Mouse (Mus musculus) adrenal gland, adult 2 months (tissue): ENCODE results near the gene Olfr1427. TPM values are rescaled to one million over a fixed set of nuclear protein-coding genes. Genes with fewer than 3 reads are reported as not detected.
"Not testable (repeated sequence)": the region's sequence is repeated elsewhere in the genome, so short reads cannot be mapped to it uniquely, and the experiment has no call there.

Experiments used
- DNase-seq: peaks from one replicate; pipeline ENCODE4 v3.0.0; 2021
- long read RNA-seq: library from polyadenylated mRNA; stranded (forward); transcript quantifications from one replicate; pipeline ENCODE4 v2.0.0, GENCODE M21; 2021
- polyA plus RNA-seq: library from polyadenylated mRNA; depleted of rRNA; stranded (reverse); fragments of >200 nt; gene quantifications from 2 replicates; pipeline ENCODE4 v1.2.3, GENCODE M21; 2012; rRNA removed
- total RNA-seq, 2 experiments: library from RNA; stranded (reverse); gene quantifications; 2 replicates each; pipeline ENCODE4 v1.2.3; 2021

The Olfr1427 gene
- not detected for total RNA-seq
- polyA plus RNA-seq = not detected in 2 replicates
- long read RNA-seq = 0 reads

- DNase-seq = no peak
Observed at GRCm38 (mm10) chr19:12103234-12103633, at the start of gene Olfr1427. Gene Olfr1427, minus strand, starts transcription at chr19:12103334.

- no peak for DNase-seq
Observed at GRCm38 (mm10) chr19:12145452-12145851, 42.3 kb upstream of the Olfr1427 start.

GRCm38 (mm10) chr19:12143356-12143755 is 40.2 kb upstream of the Olfr1427 start:
- DNase-seq = no peak

- DNase-seq = peak; percentile 18
Observed at GRCm38 (mm10) chr19:12134289-12134688, 31.2 kb upstream of the Olfr1427 start.

- DNase-seq = no peak
Observed at GRCm38 (mm10) chr19:12123103-12123502, 20.0 kb upstream of the Olfr1427 start, which contains the start of gene Olfr76. Gene Olfr76, minus strand, starts transcription at chr19:12123203.

GRCm38 (mm10) chr19:12116464-12116863 is 13.3 kb upstream of the Olfr1427 start:
- DNase-seq = no peak

GRCm38 (mm10) chr19:12115797-12116196 is 12.7 kb upstream of the Olfr1427 start, which contains the start of gene Olfr1428:
Gene Olfr1428, minus strand, starts transcription at chr19:12115897.
- DNase-seq = no peak

- DNase-seq = no peak
Observed at GRCm38 (mm10) chr19:12113807-12114206, 10.7 kb upstream of the Olfr1427 start.

- no peak for DNase-seq
Observed at GRCm38 (mm10) chr19:12104541-12104940, 1.4 kb upstream of the Olfr1427 start.

GRCm38 (mm10) chr19:12091913-12092312 is 11.2 kb downstream of the Olfr1427 start, which contains the start of gene Olfr1426:
Gene Olfr1426, minus strand, starts transcription at chr19:12092013.
- no peak for DNase-seq

- not testable (repeated sequence) for DNase-seq
Observed at GRCm38 (mm10) chr19:12077631-12078030, 25.5 kb downstream of the Olfr1427 start, which contains the start of gene Olfr1425. Gene Olfr1425, minus strand, starts transcription at chr19:12077731.

GRCm38 (mm10) chr19:12069546-12069945 is 33.6 kb downstream of the Olfr1427 start:
- DNase-seq = not testable (repeated sequence)

GRCm38 (mm10) chr19:12067806-12068205 is 35.3 kb downstream of the Olfr1427 start:
- not testable (repeated sequence) for DNase-seq

GRCm38 (mm10) chr19:12062582-12062981 is 40.6 kb downstream of the Olfr1427 start, which contains the start of gene Olfr1424:
Gene Olfr1424, minus strand, starts transcription at chr19:12062682.
- DNase-seq = not testable (repeated sequence)

Other genes starting within 250 kb of the Olfr1427 start
- gene Olfr1418, start 242.3 kb downstream of the Olfr1427 start, total RNA-seq = not detected
- gene Olfr1418, start 242.3 kb downstream of the Olfr1427 start, polyA plus RNA-seq = not detected in 2 replicates
- gene Olfr1419, start 228.2 kb downstream of the Olfr1427 start, total RNA-seq = not detected
- gene Olfr1419, start 228.2 kb downstream of the Olfr1427 start, polyA plus RNA-seq = not detected in 2 replicates
- not detected for gene Olfr1420, start 216.8 kb downstream of the Olfr1427 start, total RNA-seq
- gene Olfr1420, start 216.8 kb downstream of the Olfr1427 start, polyA plus RNA-seq = not detected in 2 replicates
- 10 to 100 TPM; 24.2 to 35.3 TPM for gene Patl1, start 190.9 kb downstream of the Olfr1427 start, total RNA-seq
- gene Patl1, start 190.9 kb downstream of the Olfr1427 start, polyA plus RNA-seq = 13.5 and 15.7 TPM in 2 replicates
- gene Osbp, start 137.4 kb downstream of the Olfr1427 start, total RNA-seq = 10 to 100 TPM; 80.8 to 86.7 TPM
- 9.6 and 14.0 TPM in 2 replicates for gene Osbp, start 137.4 kb downstream of the Olfr1427 start, polyA plus RNA-seq
- gene Olfr1423, start 62.0 kb downstream of the Olfr1427 start, total RNA-seq = not detected
- gene Olfr1423, start 62.0 kb downstream of the Olfr1427 start, polyA plus RNA-seq = not detected in 2 replicates
- gene Olfr1424, start 40.7 kb downstream of the Olfr1427 start, total RNA-seq = not detected
- not detected in 2 replicates for gene Olfr1424, start 40.7 kb downstream of the Olfr1427 start, polyA plus RNA-seq
- gene Olfr1425, start 25.6 kb downstream of the Olfr1427 start, total RNA-seq = not detected
- not detected in 2 replicates for gene Olfr1425, start 25.6 kb downstream of the Olfr1427 start, polyA plus RNA-seq
- not detected for gene Olfr1426, start 11.3 kb downstream of the Olfr1427 start, total RNA-seq
- gene Olfr1426, start 11.3 kb downstream of the Olfr1427 start, polyA plus RNA-seq = not detected in 2 replicates
- gene Olfr1428, start 12.6 kb upstream of the Olfr1427 start, total RNA-seq = not detected
- not detected in 2 replicates for gene Olfr1428, start 12.6 kb upstream of the Olfr1427 start, polyA plus RNA-seq
- gene Olfr76, start 19.9 kb upstream of the Olfr1427 start, total RNA-seq = not detected
- not detected in 2 replicates for gene Olfr76, start 19.9 kb upstream of the Olfr1427 start, polyA plus RNA-seq
- not detected for gene Olfr1555-ps1, start 66.8 kb upstream of the Olfr1427 start, total RNA-seq
- gene Olfr1555-ps1, start 66.8 kb upstream of the Olfr1427 start, polyA plus RNA-seq = not detected in 2 replicates
- not detected for gene Olfr1431, start 97.3 kb upstream of the Olfr1427 start, total RNA-seq
- gene Olfr1431, start 97.3 kb upstream of the Olfr1427 start, polyA plus RNA-seq = not detected in 2 replicates
- not detected for gene Olfr1432, start 129.3 kb upstream of the Olfr1427 start, total RNA-seq
- not detected in 2 replicates for gene Olfr1432, start 129.3 kb upstream of the Olfr1427 start, polyA plus RNA-seq
- not detected for gene Olfr262, start 138.3 kb upstream of the Olfr1427 start, total RNA-seq
- not detected in 2 replicates for gene Olfr262, start 138.3 kb upstream of the Olfr1427 start, polyA plus RNA-seq
- gene Olfr235, start 157.7 kb upstream of the Olfr1427 start, total RNA-seq = not detected
- gene Olfr235, start 157.7 kb upstream of the Olfr1427 start, polyA plus RNA-seq = not detected in 2 replicates
- gene Olfr1434, start 176.5 kb upstream of the Olfr1427 start, total RNA-seq = not detected
- not detected in 2 replicates for gene Olfr1434, start 176.5 kb upstream of the Olfr1427 start, polyA plus RNA-seq
- gene Olfr1436, start 195.8 kb upstream of the Olfr1427 start, total RNA-seq = not detected
- not detected in 2 replicates for gene Olfr1436, start 195.8 kb upstream of the Olfr1427 start, polyA plus RNA-seq
- gene Olfr1437, start 221.8 kb upstream of the Olfr1427 start, total RNA-seq = not detected
- not detected in 2 replicates for gene Olfr1437, start 221.8 kb upstream of the Olfr1427 start, polyA plus RNA-seq
- gene Olfr1438-ps1, start 232.6 kb upstream of the Olfr1427 start, total RNA-seq = not detected
- gene Olfr1438-ps1, start 232.6 kb upstream of the Olfr1427 start, polyA plus RNA-seq = not detected in 2 replicates